ENCODE assay signal across 7 mouse cellular contexts in the genomic region with DNA sequence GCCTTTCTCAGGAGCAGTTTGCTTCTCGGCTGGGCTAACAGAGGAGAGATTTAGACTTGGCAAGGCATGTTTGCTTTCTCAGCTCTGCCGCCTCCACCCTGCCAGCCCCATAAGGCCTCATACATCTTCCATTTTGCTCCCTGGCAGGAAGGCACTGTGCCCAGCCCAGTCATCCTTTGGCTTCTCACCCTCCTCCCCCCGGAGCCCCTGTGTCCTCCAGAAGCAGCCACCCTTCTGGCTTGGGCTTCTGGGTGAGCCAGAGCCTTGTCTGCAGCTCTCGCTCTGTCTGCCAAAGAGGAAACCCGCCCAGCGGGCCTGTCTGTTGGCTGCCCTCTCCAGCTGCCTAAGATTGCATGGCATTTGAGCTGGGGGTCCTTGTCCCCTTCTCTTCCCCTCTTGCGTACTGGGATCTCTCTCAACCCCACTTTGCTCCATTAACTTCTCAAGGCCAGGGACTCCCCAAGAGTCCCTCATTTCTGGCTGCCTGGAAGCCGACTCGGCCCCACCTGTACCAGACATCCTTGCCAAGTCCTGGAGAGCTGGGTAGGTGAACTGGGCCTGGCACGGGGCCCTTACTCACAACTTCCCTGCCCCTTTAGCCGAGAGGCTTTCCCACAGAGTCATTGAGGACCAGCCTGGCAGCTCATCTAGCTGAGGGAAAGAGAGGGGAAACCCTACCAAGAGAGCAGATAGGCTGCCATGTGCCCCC. TPM values are rescaled to one million over a fixed set of nuclear protein-coding genes. Genes with fewer than 3 reads are reported as not detected.
DNase-seq lines count a peak whose midpoint lies in the region; ATAC-seq lines count a peak whose summit lies in the region.

No protein-coding gene starts in this region.

- DNase-seq in NIH3T3 (ENCODE audit: low read depth) = peak; percentile 28
- peak; percentile 84 for DNase-seq in cerebellum, adult 11-12 months
- peak; percentile 53 to 63 for DNase-seq in heart, postnatal 10 days
- DNase-seq in lung, postnatal 10 days = peak; percentile 59
- no peak for DNase-seq in B cell, adult 2 months
- no peak for DNase-seq in urinary bladder, adult 18-20 months (ENCODE audit: low spot score in 2 of 2)

- intact Hi-C loops in heart, postnatal 10 days (cut with DNase I) = no loop called here

- ATAC-seq in granulocyte monocyte progenitor cell, adult 5-6 weeks (replicated peaks; ENCODE audit: poor library complexity, severe bottlenecking) = no peak

RNA-seq across cellular contexts. Expression of a gene that starts 14.9 kb away (rescaled TPM):
- 10 to 100 TPM; 58.1 to 68.9 TPM for total RNA-seq in heart, postnatal 10 days (2021)
- total RNA-seq in granulocyte monocyte progenitor cell, adult 5-6 weeks (2014; fragmentation: Nextera tagmentation) = 0.32 and 1.7 TPM in 2 replicates
- total RNA-seq in granulocyte monocyte progenitor cell, adult 5-6 weeks (2017) = 0.65 TPM in 1 of 2 replicates, not detected in the other

RNA-seq across cellular contexts. Expression of a gene that starts 47.9 kb away (rescaled TPM):
- 10 to 100 TPM; 38.2 to 42.1 TPM for total RNA-seq in heart, postnatal 10 days (2021)
- total RNA-seq in granulocyte monocyte progenitor cell, adult 5-6 weeks (2014; fragmentation: Nextera tagmentation) = 52.3 and 53.9 TPM in 2 replicates
- total RNA-seq in granulocyte monocyte progenitor cell, adult 5-6 weeks (2017) = 75.7 and 78.5 TPM in 2 replicates

Comparison
In these comparisons a context has a peak if more than half of its experiments do, and no peak if none do; other contexts are left out.
1. DNase-seq: peak in NIH3T3 (single experiment), cerebellum, adult 11-12 months (single experiment), heart, postnatal 10 days (2 of 2) and lung, postnatal 10 days (single experiment); none in B cell, adult 2 months (0 of 2) and urinary bladder, adult 18-20 months (0 of 2).
2. RNA of a gene that starts 14.9 kb away (total RNA-seq): 58.1 to 68.9 TPM in heart, postnatal 10 days; 0.32 to 1.7 TPM in granulocyte monocyte progenitor cell, adult 5-6 weeks; every median in the first group is over 10 times any median in the second.